Mouse (Mus musculus) regulatory T cell (primary cell): Measurements from ENCODE around the gene Bcl7a.

Experiments used
- in situ Hi-C: fragments of 300-600 bp; cut with MboI, MseI; formaldehyde crosslinking; loops from one replicate; pipeline ENCODE4 v1.15.1; 2025; ENCODE audit warnings: high pct_unique_total_duplicates

Gene Bcl7a

GRCm38 (mm10) chr5:123416149-123416548 is 72.5 kb downstream of the Bcl7a start:
- in situ Hi-C loops = no loop called here

- in situ Hi-C loops = no loop called here
Observed at GRCm38 (mm10) chr5:123416566-123417518, 73.2 kb downstream of the Bcl7a start.

DNA sequence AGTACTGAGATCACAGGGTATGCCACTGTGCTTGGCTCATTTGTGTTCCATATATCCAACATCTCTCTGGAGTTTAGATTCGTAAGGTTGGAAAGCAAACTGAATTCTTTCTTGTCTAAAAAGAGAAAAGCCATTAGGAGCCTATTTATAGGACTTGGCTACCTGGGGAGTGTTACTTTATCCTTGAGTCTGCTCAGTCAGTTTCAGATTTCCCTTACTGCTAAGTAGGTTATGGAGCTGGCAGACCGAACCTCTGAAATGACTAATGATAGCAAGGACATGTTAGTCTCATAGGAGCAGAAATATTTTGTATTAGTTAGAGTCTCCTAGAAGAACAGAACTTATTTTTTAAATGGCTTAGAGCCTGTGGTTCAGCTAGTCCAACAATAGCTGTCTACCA is 80.3 kb downstream of the Bcl7a start:
- in situ Hi-C loops = no loop called here
